Mouse (Mus musculus) cerebral cortex, adult 2 months (tissue): Measurements from ENCODE around the gene Prkcq.

ENCODE experiments used
- WGBS: fragments of 180-500 bp; shearing (Covaris S2); methylation state at CpG from one replicate; pipeline ENCODE4 v1.1.7; 2018; 5-methylcytosine and 5-hydroxymethylcytosine counted together

Gene Prkcq

DNA sequence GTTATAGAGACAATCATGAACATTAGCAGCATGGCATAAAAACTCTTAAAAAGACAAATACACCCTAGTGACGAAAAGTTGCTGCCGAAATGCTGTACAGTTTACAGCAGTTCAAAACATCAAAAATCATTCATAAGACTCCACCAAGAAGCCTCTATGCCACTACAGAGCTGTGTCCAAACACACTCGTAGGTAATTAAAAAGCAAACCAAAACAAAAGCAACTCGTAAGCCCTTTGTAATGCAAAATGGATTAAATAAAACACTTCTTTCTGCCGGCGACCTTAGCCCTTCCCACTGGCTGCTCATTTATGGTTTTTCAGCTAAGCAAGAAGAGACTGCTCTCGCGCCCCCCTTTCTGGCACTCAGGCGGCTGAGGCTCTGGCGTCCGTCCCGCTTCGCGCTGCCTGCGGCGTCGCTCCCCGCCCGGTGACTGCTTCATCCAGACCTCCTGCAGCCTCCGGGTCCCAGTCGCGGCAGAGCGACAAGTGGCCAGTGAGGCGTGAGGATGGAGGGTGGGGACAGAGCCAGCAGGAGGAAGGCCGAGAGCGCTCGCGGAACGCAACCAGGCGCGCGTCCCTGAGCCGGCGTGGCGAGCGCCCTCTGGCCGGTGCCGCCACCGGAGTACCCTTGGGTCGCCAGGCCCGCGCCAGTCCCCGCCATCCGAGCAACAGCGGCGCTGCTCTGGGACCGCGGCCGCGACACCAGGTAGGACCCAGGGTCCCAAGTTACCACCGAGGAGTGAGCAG is at the start of gene Prkcq:
Gene Prkcq, plus strand, starts transcription at position 355 of the 748 bp plus-strand sequence.
- WGBS = 2% methylated on average over 51 of the region's 51 CpGs

DNA sequence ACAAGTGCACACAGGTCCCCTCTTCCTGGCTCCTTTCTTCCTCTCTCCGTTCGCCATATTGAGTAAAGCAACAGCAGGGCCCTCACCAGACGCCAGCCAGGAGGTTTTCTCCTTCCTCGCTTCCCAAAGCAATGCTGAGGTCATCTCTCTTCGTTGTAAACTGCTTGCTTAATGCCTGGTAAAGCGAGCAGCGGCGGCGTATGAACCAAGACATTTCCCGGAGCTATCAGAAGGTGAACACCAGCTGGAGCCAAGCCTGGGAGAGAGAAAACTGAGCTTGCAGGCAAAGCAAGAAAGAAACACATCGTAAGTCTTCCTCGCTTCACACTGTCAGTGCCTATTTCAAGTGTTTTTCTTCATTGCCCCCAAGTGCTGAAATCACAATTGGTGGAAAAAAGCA is 41.0 kb upstream of the Prkcq start:
- WGBS = 82% methylated on average over 12 of the region's 12 CpGs

DNA sequence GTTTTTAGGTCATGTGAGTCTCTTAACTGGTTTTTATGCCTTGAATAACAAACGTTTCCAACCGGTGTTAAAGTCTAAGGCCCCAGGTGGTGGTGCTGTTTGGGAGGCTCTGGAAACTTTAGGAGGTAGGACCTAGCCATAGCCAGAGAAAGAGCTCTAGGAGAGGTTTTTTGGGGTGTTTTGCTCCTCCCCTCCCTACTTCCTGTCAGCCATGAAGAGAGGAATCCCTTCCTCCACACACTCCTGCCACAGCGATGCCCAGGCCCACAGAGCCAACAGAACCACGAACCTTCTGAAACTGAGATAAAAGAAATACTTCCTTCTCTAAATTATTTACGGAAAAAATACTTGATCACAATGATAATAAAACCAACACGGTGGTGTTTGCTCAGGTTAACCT is 36.2 kb upstream of the Prkcq start:
- 77% methylated on average over 6 of the region's 6 CpGs for WGBS

DNA sequence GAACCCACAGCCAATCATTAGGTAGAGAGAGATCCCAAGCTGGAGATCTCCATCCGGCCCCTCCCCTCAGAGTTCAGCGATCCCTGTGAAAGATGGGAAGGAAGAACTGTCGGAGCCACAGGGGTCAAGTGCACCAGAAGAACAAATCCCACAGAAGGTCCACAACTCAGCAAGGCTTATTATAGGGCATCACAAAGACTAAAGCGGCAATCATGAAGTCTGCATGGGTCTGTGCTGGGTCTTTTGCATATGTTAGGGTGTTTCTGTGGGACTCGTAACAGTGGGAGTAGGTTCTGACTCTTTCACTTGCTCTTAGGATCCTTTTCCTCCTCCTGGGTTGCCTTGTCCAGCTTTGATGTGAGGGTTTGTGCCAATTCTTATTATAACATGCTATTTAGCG is 33.8 kb upstream of the Prkcq start:
- 98% methylated on average over 6 of the region's 6 CpGs for WGBS

DNA sequence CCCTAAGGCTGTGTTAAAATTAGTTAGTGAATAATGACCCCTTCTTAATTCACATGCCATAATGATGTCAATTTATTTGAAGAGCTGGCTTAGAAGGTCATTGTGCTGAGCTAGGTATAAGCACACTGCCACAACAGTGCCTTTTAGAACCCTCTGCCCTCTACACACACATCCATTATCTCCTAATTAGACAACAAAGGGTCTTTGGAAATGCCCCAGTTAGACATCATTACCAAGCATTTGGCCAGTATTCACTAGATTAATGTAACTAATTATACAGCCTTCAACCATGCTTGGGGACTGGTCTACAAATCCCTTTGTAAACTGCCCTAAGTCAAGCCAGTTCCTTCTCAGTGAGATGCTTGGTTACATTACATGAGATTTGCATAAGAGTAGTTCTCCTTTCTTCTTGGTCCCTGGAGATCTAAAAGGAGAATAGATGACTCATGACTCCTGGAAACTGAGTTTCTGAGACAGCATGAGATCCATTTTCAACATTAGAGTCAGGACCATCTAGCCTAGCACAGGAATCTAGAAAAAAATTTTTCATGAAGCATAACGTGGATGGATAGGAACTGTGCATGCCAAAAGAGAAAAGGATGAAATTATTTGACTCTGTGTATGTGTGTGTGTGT is 32.3 kb upstream of the Prkcq start:
- 29% methylated on average over 1 of the region's 1 CpGs for WGBS

DNA sequence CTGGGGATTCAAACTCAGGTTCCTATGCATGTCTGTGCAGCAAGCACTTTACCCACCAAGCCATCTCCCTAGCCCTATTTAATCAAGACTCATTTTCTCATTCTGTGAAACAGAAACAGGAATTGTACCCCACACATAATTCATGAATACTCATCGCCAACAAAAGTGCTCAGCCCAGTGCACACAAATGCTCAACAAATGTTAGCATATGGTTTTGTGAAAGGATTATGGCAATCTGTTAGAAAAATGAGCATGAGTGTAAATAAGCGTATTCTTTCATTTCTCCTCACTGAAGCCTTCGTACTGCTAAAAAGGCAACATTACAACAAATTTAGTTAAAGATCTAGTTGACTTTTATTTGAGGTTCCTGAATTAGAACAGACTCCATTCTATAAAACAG is 31.5 kb upstream of the Prkcq start:
- 37% methylated on average over 3 of the region's 3 CpGs for WGBS

DNA sequence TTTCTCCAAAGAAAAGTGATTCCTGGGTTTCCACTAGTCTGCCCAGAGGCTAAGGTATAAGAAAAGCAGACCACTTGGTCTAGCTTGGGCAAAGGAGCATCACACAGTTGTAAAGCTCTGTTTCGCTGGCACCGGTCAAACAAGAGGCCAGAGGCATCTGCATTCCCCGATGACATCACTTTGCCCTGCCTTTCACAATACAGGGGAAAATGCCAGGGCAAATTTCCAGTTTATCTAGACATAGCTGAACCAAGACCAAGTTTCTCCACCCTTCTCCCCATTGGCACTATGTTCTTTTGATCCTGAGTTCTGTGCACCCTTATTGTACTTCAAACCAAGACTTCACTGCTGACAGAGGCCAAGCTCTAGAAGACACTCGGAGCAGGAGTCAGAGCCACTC is 22.8 kb upstream of the Prkcq start:
- 78% methylated on average over 4 of the region's 4 CpGs for WGBS

DNA sequence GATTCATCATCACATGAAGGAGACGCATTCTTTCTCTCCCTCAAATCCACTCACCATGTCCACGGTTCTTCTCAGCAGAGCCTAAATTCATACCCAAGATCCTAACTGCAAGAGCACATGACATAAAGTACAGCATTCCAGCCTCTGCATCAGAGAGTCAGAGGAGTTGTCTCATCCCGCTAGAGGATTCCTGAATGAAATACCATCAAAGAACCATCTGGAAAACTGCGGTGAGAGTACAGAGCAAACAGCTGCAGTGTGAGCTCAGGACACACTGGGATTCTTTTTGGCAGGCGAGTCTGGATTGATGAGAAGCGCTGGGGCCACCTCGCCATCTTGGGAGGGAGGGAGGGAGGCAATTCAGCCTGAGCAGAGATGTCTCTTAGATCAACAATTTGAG is 20.9 kb upstream of the Prkcq start:
- WGBS = 65% methylated on average over 7 of the region's 7 CpGs

DNA sequence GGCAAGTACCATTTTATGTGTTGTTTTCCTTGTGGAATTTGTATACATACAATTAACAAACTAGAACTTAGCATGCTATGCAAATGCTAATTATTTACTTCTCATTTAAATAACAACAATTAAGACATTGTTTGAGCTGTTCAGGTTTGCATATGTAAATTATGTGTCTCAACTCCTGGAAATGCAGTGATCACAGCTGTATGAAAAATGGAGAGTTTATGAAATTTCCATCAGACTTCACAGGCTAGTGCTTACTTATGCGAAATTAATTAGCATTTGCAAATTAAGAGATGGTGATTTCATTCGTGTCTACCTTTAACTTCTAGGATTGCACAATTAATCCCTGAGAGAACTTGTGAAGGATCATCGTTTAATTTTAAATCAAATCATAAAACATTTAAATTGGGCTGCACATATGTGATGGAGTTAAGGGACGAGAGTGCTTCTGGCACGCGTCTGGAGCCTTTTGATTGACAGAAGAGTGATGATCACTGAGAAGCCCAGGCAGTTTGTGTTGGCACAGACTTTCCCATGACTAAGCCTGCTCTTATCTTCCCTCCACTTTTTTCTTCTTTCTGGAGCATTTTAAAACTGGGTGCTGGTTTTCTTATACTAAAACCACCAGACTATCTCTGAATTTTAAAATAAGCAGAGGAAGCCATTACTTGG is 20.1 kb upstream of the Prkcq start:
- WGBS = 62% methylated on average over 6 of the region's 6 CpGs

DNA sequence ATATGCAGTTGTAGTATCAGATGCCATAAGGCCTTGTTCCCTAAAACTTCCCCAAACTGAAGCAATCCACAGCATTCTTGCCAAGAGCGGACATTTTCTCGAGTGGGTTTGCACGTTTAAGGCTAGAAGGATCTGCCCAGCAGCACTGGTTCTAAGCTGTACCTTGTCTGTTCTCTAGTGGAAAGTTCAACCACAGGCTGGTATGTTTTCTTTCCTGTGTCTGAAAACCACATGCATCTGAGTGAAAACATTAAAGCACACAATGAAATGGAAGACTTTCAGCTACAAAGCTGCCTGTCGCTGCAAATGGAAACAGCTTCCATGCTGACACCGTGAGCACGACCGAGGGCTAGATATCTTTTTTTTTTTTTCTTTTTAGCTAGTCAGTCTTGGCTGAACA is 12.3 kb upstream of the Prkcq start:
- WGBS = 93% methylated on average over 7 of the region's 7 CpGs

DNA sequence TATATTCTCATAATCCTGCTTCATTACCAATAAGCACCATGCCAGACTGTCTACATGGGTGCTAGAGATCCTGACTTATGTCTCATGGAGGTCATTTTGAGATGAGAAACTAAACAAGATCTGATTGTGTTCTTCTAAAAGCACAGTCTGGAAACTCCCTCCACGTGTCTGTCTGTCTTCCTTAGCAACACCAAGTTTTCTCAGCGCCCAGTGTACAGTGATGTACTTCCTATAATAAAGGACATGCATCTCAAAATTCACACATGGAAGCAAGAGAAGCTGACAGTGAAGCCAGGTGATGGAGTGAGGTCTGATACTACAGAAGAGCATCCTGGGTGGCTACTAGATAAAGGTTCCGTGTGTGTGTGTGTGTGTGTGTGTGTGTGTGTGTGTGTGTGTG is 11.2 kb upstream of the Prkcq start:
- WGBS = 87% methylated on average over 3 of the region's 3 CpGs

DNA sequence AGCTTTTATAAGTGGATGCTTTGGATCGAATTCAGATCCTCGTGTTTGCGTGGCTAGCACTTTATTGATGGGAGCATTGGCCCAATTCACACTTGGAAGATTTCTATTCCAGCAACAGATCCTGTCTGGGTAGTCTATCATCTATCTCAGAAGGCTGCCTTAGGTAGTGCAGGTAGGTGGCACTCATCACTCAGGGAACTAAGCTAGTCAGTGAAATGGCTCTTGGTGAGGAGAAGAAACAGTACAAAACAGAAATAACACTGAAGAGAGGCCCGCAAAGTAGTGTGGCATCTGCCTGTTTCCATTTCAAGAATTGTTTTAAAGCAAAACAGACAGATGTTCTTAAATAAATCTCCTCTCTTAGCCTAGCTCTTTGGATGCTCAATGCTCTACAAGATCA is 10.6 kb upstream of the Prkcq start:
- 82% methylated on average over 4 of the region's 4 CpGs for WGBS

DNA sequence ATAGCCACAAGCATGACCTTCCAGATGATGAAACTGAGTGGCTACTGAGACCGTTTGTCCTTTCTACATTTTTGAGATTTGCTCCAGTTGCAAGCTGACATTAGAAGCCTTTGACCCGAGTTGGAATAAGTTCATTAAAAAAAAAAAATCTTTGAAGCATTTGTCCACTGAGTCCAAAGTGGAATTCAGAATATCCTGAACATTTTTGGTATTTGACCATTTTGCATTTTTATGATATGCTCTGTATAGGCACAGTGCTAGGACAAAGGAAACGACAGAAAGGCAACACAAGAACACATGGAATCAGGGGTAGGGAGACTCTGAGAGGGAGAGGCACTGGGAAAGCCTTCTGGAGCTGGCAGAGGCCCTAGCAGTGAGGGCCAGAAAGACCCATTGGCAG is 9.2 kb upstream of the Prkcq start:
- WGBS = 66% methylated on average over 3 of the region's 3 CpGs

DNA sequence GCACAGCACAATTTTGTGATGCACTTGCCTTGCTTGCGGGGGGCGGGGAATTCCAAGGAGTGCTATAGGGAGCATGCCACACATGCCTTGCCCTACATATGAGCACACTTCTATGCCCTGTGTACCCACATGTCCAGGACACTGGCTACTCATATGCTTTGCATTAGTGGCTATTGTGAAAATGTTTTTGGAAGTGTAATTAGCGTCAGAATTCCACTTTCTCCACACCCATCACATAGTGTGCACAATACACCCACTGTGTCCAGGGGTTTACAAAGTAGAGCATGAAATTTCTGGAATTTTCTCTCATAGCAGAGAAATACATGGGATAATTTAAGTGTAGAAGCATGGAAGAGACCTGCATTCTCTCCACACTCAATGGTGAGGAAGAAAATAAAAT is 7.7 kb upstream of the Prkcq start:
- 90% methylated on average over 3 of the region's 3 CpGs for WGBS

DNA sequence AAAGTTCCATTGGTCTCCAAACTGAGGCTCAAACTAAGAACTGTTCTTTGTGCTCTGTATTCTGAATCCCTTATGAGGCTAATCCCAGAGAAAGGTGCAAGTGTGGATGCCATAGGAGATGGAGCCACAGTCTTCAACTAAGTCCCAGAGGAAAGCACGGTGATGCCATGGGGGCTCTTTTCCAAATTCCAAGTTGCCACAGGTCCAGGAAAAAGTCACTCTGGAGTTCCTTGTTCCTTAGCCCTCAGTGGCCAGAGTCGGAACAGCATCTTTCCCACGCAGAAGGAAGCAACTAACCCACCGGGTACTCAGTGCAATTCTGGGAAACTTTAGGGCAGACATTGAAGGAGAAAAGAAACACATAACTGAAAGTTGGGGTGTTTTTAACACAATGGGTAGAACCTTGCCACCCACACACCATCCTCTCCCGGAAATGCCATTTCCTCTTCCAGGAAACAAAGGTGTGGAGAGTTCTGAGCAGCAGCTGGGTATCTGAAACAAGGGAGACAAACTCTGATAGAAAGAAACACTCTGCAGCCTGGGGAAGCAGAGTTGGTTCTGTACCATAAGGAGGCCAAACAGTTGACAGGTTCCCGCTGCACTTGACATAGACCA is 2.1 kb upstream of the Prkcq start:
- WGBS = 68% methylated on average over 6 of the region's 6 CpGs

DNA sequence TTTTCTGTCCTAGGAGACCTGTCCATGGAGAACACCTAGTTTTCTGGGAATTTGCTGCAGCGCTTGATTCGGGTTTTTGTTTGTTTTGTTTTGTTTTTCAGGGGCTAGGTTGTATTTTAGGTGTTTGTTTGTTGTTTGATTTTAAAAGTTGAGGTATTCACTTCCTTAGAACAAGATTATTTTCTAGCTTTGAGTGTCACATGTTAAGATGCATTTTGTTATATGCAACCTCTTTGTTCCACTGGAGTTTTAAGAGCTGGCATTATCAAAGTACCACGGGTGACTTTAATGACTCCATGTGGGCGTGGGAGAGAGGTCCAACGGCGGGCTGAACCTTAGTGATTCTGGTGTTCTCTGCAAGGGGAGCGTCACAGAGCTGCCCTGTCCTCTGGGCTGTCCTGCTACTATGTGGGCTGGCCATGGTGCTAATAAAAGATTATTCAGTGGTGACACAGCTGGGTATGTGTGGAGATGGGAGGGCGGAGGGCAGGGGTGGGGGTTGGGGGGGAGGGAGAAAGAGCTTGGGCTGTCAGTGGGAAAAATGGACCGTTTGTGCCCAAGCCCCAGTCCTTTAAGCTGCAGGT is 1.0 kb downstream of the Prkcq start:
- 16% methylated on average over 9 of the region's 9 CpGs for WGBS

DNA sequence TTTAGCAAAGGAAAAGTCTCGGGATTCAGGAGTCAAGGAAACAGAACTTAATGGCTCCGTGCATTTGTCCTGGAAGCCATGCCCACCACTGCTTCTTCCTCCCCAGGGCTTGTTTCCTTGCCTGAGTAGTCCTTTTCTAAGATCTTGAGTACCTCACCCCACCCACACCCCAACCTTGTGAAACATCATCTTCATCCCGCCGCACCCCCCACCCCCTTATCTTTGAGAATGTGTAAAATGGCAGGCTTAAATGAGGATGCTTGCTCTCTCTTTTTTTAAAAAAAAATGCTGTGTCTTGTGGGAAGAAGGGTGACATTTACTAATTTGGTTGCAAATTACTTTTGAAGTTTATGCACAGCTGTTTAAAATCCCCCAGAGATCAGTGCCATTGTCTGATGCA is 1.6 kb downstream of the Prkcq start:
- WGBS = 32% methylated on average over 4 of the region's 4 CpGs

DNA sequence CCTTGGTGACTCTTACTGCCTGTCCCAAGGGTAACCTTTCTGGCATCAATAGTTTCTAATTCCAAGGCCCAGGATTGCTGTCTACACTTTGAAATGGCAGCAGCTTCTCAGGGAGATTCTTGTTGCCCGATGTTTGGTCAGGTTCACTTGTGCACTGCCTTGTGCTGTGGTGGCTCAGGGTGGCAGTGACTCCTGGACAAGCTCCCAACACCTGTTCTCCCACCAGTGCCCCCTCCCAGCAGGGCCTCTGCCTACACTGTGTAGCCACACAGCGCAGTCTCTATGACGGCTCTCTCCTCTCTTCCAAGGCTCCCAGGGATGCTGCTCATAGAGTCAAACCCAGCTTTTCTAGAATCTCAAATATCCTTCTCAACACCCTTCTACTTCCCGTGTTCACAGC is 2.2 kb downstream of the Prkcq start:
- 74% methylated on average over 4 of the region's 4 CpGs for WGBS

DNA sequence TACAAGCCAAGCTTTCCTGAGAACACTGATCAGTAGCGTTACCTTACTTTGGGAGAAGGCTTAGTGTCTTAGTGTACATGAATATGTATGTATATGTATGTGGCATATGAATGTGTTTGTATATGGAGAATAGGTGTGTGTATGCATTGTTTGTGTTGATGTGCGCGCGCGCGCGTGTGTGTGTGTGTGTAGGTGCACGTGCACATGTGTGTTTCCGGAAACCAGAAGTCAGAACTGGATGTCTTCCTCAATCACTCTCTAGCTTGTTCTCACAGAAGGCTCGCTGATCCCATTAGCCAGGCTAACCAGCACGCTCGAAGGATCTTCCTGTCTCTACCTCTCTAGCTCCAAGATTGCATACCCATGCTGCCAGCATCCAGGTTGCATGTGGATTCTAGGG is 6.0 kb downstream of the Prkcq start:
- WGBS = 95% methylated on average over 12 of the region's 12 CpGs

DNA sequence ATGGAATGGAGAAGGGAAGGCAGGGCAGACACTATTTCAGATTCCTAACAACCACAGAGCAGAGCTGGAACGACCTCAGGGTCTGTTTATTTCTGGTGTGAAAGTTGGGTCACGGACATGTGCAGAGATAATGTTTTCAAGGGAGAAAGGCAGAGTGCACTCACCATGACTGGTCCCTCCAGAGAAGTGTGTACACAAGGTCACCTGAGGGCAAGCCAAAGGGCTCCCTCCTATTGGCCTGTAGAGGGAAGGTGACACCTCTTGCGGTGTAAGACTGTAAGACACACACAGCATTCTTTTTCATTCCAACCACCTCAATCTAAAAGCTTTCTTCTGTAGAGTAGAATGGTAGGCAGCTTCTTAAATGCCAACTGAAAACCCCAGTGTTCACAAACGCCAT is 9.6 kb downstream of the Prkcq start:
- 76% methylated on average over 4 of the region's 4 CpGs for WGBS

DNA sequence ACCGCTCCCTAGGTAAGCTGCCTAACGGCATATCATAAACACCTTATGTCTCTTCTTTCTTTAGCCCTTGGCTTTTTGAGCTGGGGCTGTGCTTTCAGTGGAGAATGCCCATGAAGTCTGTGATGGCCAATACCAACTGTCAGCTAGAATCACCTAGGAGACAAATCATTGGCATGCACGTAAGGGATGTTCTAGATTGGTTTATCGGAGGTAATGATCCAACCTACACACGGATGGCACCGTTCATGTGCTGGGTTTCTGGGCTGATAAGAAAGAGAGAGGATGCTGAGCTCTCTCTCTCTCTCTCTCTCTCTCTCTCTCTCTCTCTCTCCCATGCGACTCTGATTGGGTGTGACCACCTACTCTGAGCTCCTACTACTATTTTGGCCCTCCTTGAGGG is 10.2 kb downstream of the Prkcq start:
- 89% methylated on average over 7 of the region's 7 CpGs for WGBS

DNA sequence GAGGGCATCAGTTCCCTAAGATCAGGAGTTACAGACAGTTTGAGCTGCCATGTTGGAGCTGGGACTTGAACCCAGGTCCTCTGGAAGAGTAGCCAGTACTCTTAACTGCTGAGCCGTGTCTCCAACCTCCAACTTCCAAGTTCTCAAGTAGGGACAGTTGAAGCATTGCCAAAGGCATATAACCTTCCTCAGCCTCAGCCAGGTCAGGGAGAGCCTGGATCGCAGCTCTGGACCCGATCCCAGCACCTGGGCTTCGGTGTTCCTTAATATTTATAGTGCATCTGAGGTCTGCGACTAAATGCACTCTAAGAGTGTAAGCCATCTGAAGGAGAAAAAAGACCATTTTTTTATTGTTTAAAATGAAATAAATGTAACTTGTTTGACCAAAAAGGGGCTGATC is 12.1 kb downstream of the Prkcq start:
- 84% methylated on average over 5 of the region's 5 CpGs for WGBS
